Mouse (Mus musculus): ENCODE results near the gene Suz12. TPM values are rescaled to one million over a fixed set of nuclear protein-coding genes. Genes with fewer than 3 reads are reported as not detected.
"Not testable (repeated sequence)": the region's sequence is repeated elsewhere in the genome, so short reads cannot be mapped to it uniquely, and the experiment has no call there.

Suz12 gene
- total and polyA plus RNA-seq, 3 experiments: 33.2 to 191 (median 43.9) TPM

DNA sequence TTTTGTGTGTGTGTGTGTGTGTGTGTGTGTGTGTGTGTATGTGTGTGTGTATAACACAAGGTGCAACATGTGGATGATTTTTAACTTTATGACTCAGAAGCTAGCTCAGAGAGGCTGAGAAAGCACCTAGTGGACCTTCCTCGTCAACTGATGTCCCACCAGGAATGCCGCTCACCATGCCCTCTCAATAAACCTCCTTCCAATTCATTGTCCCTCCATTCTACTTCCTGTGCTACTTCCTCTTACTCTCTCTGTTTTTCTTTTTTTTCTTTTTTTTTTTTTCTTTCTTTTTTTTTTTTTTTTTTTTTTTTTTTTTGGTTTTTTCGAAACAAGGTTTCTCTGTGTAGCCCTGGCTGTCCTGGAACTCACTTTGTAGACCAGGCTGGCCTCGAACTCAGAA lies 15.2 kb upstream of the Suz12 start:
- H3K27me3 ChIP-seq (ENCODE audit: control insufficient read depth in 1 of 2, insufficient read depth in 2 of 2, low read length in 2 of 2); H3K9ac ChIP-seq (ENCODE audit: control insufficient read depth, low read depth, low read length, poor library complexity, severe bottlenecking); H3K36me3 ChIP-seq (ENCODE audit: control insufficient read depth in 1 of 2, insufficient read depth in 2 of 2, low read length in 2 of 2); H3K9me3 ChIP-seq (replicated peaks; ENCODE audit: insufficient read depth, low read length); DNase-seq (ENCODE audit: low read depth, low spot score); H3K4me3 ChIP-seq (ENCODE audit: control insufficient read depth in 1 of 2, insufficient read depth in 1 of 2, low read depth in 2 of 2, low read length in 2 of 2); H3K4me1 ChIP-seq (ENCODE audit: control insufficient read depth in 1 of 2, insufficient read depth in 2 of 2, low read length in 2 of 2); H3K27ac ChIP-seq (ENCODE audit: control insufficient read depth, low read depth, low read length); H3K79me2 ChIP-seq (ENCODE audit: control insufficient read depth, insufficient read depth, low read length, poor library complexity): not testable (repeated sequence)
- TF ChIP-seq ZNF384 (IDR thresholded peaks at IDR 0.05; ENCODE audit: low read depth, low read length): peak; percentile 50

DNA sequence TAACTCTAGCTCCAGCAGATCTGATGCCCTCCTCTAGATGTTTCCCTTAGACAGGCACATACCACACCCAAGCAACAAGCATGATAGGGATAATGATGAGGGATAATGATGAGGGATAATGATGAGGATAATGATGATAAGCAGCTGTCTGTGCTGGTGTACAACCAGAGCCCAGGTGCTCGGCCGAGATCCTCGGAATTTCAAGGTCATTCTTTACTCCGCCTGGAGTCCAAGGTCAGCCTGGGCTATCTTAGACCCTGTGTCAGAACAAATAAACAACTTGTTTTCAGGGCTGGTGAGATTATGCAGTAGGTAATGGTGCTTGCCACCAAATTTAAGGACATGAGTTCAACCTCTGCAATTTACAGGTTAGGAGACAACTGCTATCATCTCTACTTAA lies 6.0 kb upstream of the Suz12 start:
- Histone ChIP-seq H3K9ac (ENCODE audit: control insufficient read depth, low read depth, low read length, poor library complexity, severe bottlenecking) (no peak overlapping the region), H3K36me3 (ENCODE audit: control insufficient read depth in 1 of 2, insufficient read depth in 2 of 2, low read length in 2 of 2) (peaks cover 0 to 15% of the 10 kb centered on the region in 2 experiments; a peak in 2 of 4 replicates), H3K9me3 (replicated peaks; ENCODE audit: insufficient read depth, low read length) (no peaks in the 10 kb centered on the region), H3K79me2 (ENCODE audit: control insufficient read depth, insufficient read depth, low read length, poor library complexity) (no peaks in the 10 kb centered on the region), H3K4me3 (ENCODE audit: control insufficient read depth in 1 of 2, insufficient read depth in 1 of 2, low read depth in 2 of 2, low read length in 2 of 2) (no peak overlapping the region), H3K4me1 (ENCODE audit: control insufficient read depth in 1 of 2, insufficient read depth in 2 of 2, low read length in 2 of 2) (peaks cover 0 to 12% of the 10 kb centered on the region in 2 experiments; a peak in 2 of 4 replicates), H3K27me3 (ENCODE audit: control insufficient read depth in 1 of 2, insufficient read depth in 2 of 2, low read length in 2 of 2) (no peaks in the 10 kb centered on the region; a peak in 1 of 4 replicates), H3K27ac (ENCODE audit: control insufficient read depth, low read depth, low read length) (no peak overlapping the region)
- TF ChIP-seq NELFE (IDR thresholded peaks at IDR 0.05; ENCODE audit: low read depth, low read length) (no peak), KAT2A (conservative IDR thresholded peaks at IDR 0.05; ENCODE audit: low read depth, low read length) (no peak), RAD21 (IDR thresholded peaks at IDR 0.05; ENCODE audit: low read depth, low read length) (no peak), EP300 (IDR thresholded peaks at IDR 0.05; ENCODE audit: low read depth in 1 of 2, low read length in 2 of 2) (no peak), ZNF384 (IDR thresholded peaks at IDR 0.05; ENCODE audit: low read depth, low read length) (no peak), UBTF (IDR thresholded peaks at IDR 0.05; ENCODE audit: borderline replicate concordance, insufficient read depth, low read depth, low read length) (no peak), POLR2A (IDR thresholded peaks at IDR 0.05; ENCODE audit: control insufficient read depth in 1 of 2, insufficient read depth in 1 of 2, low read depth in 1 of 2, low read length in 2 of 2, poor library complexity in 1 of 2) (no peak), GATA1 (IDR thresholded peaks at IDR 0.05; ENCODE audit: low read depth, low read length) (no peak), ELF1 (IDR thresholded peaks at IDR 0.05; ENCODE audit: low read depth, low read length) (no peak), SMC3 (IDR thresholded peaks at IDR 0.05; ENCODE audit: low read depth, low read length) (no peak), TCF12 (IDR thresholded peaks at IDR 0.05; ENCODE audit: low read depth, low read length) (no peak), USF1 (IDR thresholded peaks at IDR 0.05; ENCODE audit: low read depth, low read length) (no peak), SIN3A (IDR thresholded peaks at IDR 0.05; ENCODE audit: low read length) (no peak), TBP (IDR thresholded peaks at IDR 0.05; ENCODE audit: low read depth, low read length) (no peak), MEF2A (IDR thresholded peaks at IDR 0.05; ENCODE audit: extremely low read depth, insufficient replicate concordance, low read depth, low read length, poor library complexity, severe bottlenecking) (no peak), MYB (IDR thresholded peaks at IDR 0.05; ENCODE audit: low read depth, low read length) (no peak), CTCF (IDR thresholded peaks at IDR 0.05 in 2 of 3, conservative IDR thresholded peaks at IDR 0.05 in 1 of 3; ENCODE audit: control insufficient read depth in 1 of 3, insufficient read depth in 1 of 3, low read depth in 2 of 3, low read length in 3 of 3, poor library complexity in 1 of 3, severe bottlenecking in 1 of 3) (no peak), JUND (IDR thresholded peaks at IDR 0.05; ENCODE audit: low read depth, low read length) (no peak), ZMIZ1 (IDR thresholded peaks at IDR 0.05; ENCODE audit: low read depth, low read length) (no peak)
- no peak for DNase-seq (ENCODE audit: low read depth, low spot score)
